Mouse (Mus musculus): ENCODE results near the gene Usmg5. TPM values are rescaled to one million over a fixed set of nuclear protein-coding genes. Genes with fewer than 3 reads are reported as not detected.

Gene Usmg5
- total RNA-seq (2023): 100 to 1,000 TPM; 128 to 143 TPM

GRCm38 (mm10) chr19:47090550-47091156 lies at the start of gene Usmg5, which contains the start of gene Pdcd11:
Usmg5 (minus strand) TSS chr19:47090647.
Pdcd11 (plus strand) TSS chr19:47090768.

GRCm38 (mm10) chr19:47137771-47138421 lies 47.4 kb upstream of the Usmg5 start, which contains the start of gene Calhm2:
Calhm2 (minus strand) TSS chr19:47138294.

GRCm38 (mm10) chr19:47067096-47067882 lies 23.2 kb downstream of the Usmg5 start, which contains the start of gene Taf5:
Taf5 (plus strand) TSS chr19:47067746.

GRCm38 (mm10) chr19:47050271-47051032 lies 40.0 kb downstream of the Usmg5 start, which contains the start of gene Pcgf6:
Pcgf6 (minus strand) TSS chr19:47050906.

Other genes starting within 250 kb of the Usmg5 start
- not detected for gene Ina, start 75.9 kb downstream of the Usmg5 start, total RNA-seq (2023)
- 10 to 100 TPM; 72.1 to 81.9 TPM for gene Nt5c2, start 75.5 kb downstream of the Usmg5 start, total RNA-seq (2023)
- 1 to 10 TPM; 1.9 to 3.6 TPM for gene Pcgf6, start 39.7 kb downstream of the Usmg5 start, total RNA-seq (2023)
- gene Taf5, start 22.9 kb downstream of the Usmg5 start, total RNA-seq (2023): 10 to 100 TPM in 1 of 2 experiments, 1 to 10 TPM in 1; 9.1 to 10.7 TPM
- 1 to 10 TPM; 9.6 to 10.0 TPM for gene Pdcd11, start 121 bp upstream of the Usmg5 start, total RNA-seq (2023)
- gene Calhm2, start 47.6 kb upstream of the Usmg5 start, total RNA-seq (2023): 10 to 100 TPM; 12.5 to 16.8 TPM
- not detected for gene Calhm1, start 53.6 kb upstream of the Usmg5 start, total RNA-seq (2023)
- gene Calhm3, start 67.1 kb upstream of the Usmg5 start, total RNA-seq (2023): not detected
- gene Neurl1a, start 88.2 kb upstream of the Usmg5 start, total RNA-seq (2023): under 1 TPM in 1 of 2 experiments, not detected in 1; 0.09 TPM

Measured in neutrophil, adult 83 days (primary cell).